Mouse (Mus musculus) v-Abl transformed pro-B cells (cell line): ENCODE measurements at regions not wholly inside any gene's neighbourhood (a gene's known extent, or its start where the extent isn't known, plus 50 kb on each side); places are given as distances from the start of the nearest gene placed in this dataset.

ENCODE experiments used
- in situ Hi-C, 2 experiments: fragments of 400-800 bp; cut with MboI; formaldehyde crosslinking; loops; one replicate each; pipeline ENCODE4 v1.15.1; 2025; ENCODE audit not compliant: unreplicated experiment in 2 of 2

DNA sequence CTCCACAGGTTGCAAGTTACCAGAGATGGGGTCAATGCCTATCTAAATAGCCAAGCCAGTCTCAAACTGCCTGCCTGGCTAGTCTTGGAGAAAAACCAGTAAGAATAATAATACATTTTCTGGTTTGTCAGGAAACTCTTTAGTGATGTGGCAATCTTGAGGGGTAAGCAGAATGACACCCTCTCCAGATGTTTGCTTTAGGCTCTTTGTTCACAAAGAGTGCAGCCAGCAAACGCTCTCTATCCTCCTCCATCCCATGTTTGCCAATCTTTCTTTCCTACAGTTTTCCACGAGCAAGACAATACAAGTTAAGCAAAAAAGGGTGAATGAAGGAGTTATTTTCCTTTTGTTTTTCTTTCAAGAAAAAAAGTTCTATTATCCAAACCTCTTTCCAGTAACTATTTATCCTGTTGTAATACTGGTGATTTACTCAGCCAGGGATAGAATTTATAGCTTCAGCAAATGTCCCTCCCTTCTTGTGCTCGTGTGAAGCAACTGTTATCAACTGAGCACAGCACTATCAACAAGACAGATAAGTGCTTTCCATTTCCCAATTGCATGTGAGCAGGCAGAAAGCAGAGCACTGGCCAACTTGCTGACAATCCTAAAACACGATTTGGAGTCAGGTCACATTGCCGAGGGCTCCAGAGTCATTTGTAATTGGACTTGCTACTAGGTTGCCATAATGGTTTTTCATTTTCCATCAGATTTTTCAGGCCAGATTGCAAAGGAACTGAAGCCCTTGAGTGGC lies 873.5 kb downstream of the Rapgef2 start:
- in situ Hi-C loops: no loop called here

DNA sequence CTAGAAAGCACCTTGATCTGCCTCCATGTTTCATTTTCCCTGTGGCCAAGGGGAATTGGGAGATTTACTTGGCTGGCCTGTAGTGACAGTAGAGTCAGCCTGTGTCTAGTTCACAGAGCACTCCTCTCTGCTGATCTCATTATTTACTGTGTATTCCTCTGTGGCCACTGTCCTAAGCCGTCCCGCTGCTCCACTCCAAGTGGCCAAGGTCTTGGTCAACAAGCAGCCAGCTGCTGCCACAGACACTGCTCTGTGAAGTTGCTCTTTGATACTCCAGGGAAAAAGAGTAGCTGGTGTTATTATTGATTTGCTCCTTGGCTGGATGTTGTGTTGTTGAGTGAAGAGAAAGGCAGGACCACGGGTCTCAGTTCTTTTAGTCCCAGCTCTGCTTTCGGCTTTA lies 874.9 kb downstream of the Rapgef2 start:
- in situ Hi-C loops: no loop called here

DNA sequence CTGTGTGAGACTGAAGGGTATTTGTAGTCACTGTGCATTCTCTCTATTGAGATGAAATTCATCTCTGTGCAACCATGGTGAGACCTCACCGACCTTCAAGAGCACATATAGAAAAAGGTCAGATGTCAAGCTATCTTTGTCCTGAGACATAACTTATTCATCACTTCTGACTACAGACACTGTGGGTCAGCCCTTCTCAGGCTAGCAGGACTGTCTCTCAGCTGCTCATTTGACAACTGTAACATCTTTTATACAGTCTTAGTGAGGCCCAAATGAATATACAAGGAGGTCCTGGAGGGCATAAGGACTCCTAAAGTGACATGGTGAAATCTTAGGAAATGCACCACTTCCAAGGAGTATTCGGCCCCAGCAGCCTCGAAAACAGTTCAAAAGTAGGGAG lies 877.1 kb downstream of the Rapgef2 start:
- in situ Hi-C loops: no loop called here

DNA sequence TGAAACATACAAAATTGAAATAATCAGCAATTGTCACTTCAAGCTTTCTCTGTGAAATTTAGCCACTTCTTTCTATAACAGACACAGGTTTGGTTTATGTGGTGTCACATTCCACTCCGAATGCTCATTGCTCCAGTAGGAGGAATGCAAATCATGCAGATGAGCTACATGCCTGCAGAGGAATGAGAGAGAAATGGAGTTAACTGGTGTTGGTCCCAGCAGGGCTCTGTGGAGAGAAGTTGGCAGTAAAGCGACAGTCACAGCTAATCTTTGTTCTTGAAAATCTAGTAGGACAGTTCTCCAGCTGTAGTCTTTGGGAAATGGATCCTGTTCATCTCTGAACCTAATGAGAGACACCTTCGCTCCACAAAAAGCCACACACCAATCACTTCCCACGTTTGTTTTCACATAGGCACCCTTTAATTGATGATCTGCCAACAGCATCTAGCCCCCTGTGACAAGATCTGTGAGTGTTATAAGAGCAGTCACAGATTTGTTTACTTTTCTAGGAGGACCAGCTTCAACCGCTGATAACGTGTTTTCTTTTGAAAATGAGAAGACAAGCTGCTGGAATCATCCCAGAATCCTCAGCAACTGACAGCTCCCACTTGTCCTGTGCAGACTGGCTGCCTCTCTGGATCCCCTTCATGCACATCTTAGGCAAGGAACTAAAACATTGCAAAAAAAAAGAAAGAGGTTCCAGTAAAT lies 880.4 kb downstream of the Rapgef2 start:
- in situ Hi-C loops: no loop called here

DNA sequence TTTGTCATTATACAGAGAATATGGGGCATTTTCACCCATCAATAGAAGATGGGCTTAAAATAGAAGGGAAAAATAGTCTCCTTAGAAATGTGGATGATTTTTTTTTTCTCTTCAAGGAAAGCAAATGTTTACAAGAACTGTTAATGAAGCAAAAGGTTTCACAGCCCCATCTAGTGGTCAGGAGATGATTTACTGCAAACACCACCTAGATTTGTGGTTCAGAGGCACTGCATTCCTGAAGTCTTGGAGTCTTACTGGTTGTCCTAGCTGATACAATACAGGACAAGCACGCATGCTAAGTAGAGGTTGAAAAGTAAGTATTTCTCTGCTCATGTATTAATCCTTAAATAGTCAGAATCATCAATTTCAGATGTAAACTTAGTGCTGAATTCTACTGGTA lies 927.9 kb downstream of the Rapgef2 start:
- in situ Hi-C loops: loop anchor here in 1 of 2 experiments (25.0 kb wide), 1 partner anchor 1771 kb away; no protein-coding TSS in a partner anchor

DNA sequence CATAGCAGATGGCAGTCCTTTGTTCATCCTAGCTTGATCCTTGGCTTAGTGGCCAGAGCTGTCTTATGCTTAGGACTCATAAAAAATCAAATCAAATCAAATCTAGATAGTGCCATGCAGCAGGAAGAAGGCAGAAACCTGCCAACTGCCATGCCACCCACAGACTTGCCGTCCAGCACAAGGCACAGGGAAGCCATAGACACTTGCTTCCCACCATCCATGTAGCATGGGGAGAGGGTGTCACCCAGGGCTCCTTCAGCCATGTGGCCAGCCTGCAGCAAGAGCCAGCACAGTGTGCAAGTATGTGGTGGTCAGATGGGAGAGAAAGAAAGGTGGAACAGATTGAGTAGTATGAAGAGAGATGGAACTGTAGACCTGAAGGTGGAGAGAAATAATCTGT lies 946.4 kb downstream of the Rapgef2 start:
- in situ Hi-C loops: no loop called here

DNA sequence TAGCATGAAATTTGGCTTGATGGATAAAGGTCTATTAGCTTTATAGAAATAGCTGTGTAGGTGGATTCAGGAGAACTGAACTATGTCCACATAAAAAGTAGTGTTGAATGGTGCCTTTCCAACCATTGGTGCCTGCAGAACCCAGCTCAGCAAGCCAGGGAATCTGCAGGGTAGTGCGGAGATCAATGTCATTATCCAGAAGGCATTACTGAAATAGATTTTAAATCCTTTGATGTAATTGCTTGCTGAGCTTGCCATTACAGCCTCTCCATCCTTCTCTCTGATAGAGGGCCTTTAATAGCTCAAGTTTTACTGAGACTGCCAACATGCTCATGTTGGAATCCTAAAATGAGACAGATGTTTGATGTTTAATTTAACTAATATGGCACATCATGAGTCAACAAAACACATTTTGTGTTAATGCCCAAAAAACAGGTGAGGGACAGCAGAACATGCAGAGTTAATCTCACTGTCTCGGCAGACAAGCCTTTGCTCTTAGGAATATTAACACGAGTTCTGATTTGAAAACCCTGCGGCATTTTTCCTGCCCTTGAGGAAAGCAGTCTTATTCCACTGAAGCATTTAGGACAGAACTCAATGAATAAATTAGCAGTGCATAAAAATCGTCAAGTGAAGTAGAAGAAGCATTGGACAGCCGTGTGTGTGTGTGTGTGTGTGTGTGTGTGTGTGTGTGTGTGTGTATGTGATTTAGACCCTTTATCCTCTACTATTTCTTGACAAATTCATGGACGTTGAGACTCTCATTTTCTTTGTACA lies 974.5 kb downstream of the Rapgef2 start:
- in situ Hi-C loops: no loop called here

DNA sequence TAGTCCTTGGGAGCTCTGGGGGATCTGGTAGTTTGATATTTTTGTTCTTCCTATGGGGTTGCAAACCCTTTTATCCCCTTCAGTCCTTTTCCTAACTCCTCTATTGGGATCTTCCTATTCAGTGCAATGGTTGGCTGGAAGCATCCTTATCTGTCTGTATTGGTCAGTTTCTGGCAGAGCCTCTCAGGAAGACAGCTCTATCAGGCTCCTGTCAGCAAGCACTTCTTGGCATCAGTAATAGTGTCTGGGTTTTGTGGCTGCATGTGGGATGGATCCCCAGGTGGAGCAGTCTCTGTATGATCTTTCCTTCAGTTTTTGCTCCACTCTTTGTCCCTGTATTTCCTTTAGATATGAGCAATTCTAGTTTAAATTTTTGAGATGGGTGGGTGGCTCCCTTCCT lies 985.8 kb downstream of the Rapgef2 start:
- in situ Hi-C loops: no loop called here

DNA sequence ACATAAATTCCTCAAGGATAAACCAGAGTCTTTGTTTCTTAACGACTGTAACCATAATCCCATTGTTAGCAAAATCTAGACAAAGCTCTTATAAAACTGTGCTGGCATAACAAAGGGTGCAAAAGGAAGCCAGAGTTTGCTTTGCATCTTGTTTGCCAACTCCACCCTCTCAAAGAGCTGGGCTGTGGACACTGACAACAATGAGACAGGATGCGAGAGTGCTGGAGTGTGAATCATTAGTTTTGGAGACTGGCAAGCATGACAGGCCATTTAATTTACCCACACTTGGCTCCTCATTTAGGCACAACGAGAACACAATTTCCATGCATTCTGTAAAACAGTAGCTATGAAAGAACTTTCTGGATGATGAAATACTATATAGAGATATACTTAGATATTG lies 994.4 kb downstream of the Rapgef2 start:
- in situ Hi-C loops: no loop called here

DNA sequence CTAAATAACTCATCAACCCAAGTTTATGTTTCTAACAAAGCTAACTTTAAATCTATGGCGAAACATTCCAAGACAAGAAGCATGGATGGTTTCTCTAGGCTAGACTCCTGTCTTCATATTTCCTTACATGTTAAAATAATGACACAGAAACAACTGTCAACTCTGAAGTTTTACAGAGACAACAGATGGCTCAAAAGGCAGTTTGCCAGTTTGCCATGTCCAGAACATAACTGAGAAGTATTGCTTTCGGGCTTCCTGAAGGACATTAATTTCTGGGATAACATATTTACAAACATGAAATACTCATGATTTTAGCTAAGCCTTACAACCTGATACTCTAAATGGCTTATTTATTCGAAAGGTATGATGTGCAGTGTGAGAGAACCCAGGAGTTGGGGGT lies 1002.2 kb downstream of the Rapgef2 start:
- in situ Hi-C loops: no loop called here

DNA sequence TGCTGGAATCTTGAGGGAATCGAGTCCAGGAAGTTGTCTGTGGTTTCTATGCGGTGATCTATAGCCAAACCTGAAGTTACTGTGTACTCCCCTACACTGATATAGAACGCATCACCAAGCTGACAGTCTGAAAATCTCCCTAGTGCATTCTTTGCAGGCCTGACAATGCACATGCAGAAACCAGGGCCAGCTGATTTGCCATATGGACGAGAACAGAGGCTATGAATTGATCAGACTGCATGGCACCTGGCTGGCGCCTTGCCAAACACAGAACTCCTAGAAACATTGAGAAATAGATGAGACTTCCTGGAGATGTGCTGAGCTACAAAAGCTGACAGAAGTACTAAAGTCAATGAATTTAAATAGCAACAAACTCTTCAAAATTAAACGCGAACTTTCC lies 1049.4 kb downstream of the Rapgef2 start:
- in situ Hi-C loops: no loop called here

DNA sequence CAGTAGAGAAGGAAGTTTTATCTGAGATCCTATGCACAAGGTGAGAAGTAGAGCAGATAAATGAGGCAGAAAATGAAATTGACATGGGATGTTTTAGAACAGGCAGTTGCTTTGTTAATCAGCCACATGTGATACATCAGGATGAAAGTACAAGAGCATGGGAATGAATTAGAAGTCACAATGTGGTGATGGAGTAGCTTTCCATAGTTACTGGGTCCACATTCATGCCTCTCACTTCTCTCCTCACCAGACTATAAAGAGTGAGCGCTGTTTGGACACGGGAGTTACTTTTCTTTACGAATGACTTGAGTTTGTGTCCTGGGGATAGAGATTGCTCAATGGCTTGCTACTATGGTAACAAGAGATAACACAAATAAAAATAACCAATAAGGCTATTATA lies 1076.6 kb downstream of the Rapgef2 start:
- in situ Hi-C loops: no loop called here

DNA sequence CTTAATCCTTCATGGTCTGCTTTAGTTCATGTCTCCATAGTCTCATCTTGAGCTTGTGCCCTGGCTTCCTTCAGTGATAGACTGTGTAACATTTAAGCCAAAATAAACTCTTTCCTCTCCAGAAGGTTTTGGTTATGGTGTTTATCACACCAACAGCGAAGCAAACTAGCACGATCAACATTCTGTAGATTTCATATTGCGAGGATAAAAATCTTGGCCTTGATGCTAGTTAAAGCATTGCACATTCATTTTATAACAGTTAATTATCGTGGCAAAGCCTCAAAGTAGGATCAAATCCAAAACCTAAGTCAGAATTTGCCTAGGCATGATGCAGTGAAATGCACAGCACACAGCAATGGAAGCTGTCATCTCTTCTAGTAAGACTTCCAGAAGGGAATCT lies 1123.7 kb downstream of the Rapgef2 start:
- in situ Hi-C loops: no loop called here

DNA sequence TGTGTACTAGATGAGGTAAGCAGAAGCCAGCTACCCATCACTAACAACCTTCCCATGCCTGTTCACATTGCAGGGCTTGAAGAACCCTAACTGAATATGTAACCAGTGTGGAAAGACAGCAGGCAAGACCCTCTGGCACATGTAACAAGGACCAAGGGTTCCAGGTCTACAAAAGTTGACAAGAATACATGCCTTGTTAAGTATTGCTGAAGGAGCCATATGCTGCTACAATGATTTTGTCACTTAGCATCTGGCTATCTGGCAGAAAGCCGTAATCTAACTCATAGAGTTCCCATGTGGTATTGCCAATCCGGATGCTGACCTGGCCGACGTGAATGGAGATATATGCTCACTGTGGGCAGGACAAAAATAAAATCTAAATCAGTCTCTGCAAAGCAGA lies 1127.9 kb downstream of the Rapgef2 start:
- in situ Hi-C loops: no loop called here
